Mouse (Mus musculus): Measurements from ENCODE around the gene Jmjd1c.

DNA sequence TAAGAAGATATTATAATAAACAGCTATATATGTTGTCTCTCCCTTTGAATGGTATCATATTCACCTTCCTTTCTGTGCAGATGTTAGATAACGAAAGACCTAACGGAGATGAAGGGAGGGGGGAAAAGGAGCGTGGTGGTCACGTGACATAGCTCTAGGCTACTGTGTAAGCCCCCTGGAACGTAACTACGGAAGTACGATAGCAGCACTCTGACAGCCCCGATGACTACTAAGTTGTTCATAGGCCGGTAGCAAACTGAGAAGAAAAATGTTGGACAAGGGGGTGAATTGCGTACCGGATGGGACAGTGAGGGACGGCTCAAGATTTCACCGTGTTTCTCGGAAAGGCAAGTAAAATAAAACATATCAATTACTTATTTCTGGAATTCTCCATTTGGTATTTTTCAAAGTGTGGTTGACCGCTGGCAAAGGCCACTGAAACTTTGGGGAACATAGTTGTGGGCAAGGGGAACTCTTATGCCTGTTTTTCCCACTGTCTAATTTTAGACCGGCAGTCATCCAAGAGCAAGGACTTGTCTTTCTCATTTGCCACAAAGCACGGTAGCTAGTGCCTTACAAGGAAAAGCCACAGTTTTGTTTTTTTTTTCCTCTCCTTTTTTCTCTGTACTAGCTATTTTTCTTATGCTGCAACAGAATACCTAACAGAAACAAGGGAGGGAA is 201.4 kb downstream of the Jmjd1c start:
- TF ChIP-seq CTCF (IDR thresholded peaks at IDR 0.05; ENCODE audit: borderline replicate concordance, insufficient read depth, low read depth, low read length) (no peak), POLR2A (IDR thresholded peaks at IDR 0.05; ENCODE audit: borderline replicate concordance, insufficient read depth, low read length) (no peak)

Data from cerebellum, adult 2 months (tissue).